Mouse (Mus musculus): ENCODE measurements at regions not wholly inside any gene's neighbourhood (a gene's known extent, or its start where the extent isn't known, plus 50 kb on each side); places are given as distances from the start of the nearest gene placed in this dataset.
A peak's percentile ranks its signal among the peaks of the same experiment; 100 is the strongest.
"Not testable (repeated sequence)": the region's sequence is repeated elsewhere in the genome, so short reads cannot be mapped to it uniquely, and the experiment has no call there.

- H3K9ac ChIP-seq (ENCODE audit: low read length); H3K4me2 ChIP-seq (ENCODE audit: low read length); H3K4me1 ChIP-seq (replicated peaks; ENCODE audit: control insufficient read depth, insufficient read depth, low read length); ATAC-seq (replicated peaks; ENCODE audit: low FRiP score, low TSS enrichment, low read depth); H3K36me3 ChIP-seq (ENCODE audit: control insufficient read depth, insufficient read depth, low read length); DNase-seq (ENCODE audit: low spot score); H3K4me3 ChIP-seq (ENCODE audit: low read depth, low read length); H3K27ac ChIP-seq (ENCODE audit: low read depth); H3K9me3 ChIP-seq (ENCODE audit: control insufficient read depth, low read length); H3K27me3 ChIP-seq (replicated peaks; ENCODE audit: control insufficient read depth, insufficient read depth, low read length): not testable (repeated sequence)
- WGBS, result 51% methylated on average over 5 of the region's 5 CpGs
These were observed 120.6 kb upstream of the Kctd3 start for GRCm38 (mm10) chr1:189128246-189128645.

DNA sequence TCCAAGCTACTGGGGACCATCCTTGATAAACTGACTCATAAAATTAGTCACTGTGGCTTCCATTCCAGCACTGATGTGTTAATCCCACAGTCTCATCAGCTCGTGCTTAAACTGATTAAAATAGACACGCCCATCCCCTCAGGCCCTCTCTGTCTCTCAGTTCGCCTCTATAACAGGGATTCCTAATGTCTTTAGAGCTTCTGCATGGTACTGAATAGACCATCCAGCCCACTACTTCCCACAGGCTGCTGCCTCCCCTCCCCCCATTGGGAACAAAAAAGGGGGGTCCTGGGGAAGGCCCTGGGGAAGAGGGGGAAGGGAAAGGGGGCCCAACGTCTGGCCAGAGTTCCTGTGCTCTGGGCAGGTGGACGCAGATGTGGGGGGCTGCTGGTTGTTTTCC, 119.7 kb upstream of the Kctd3 start:
- Histone ChIP-seq H3K27ac (ENCODE audit: low read depth) (no peak overlapping the region), H3K36me3 (ENCODE audit: control insufficient read depth, insufficient read depth, low read length) (no peaks in the 10 kb centered on the region), H3K4me1 (replicated peaks; ENCODE audit: control insufficient read depth, insufficient read depth, low read length) (no peaks in the 10 kb centered on the region), H3K9ac (ENCODE audit: low read length) (no peak overlapping the region), H3K4me2 (ENCODE audit: low read length) (no peak overlapping the region), H3K4me3 (ENCODE audit: low read depth, low read length) (no peak overlapping the region), H3K9me3 (ENCODE audit: control insufficient read depth, low read length) (no peaks in the 10 kb centered on the region), H3K27me3 (replicated peaks; ENCODE audit: control insufficient read depth, insufficient read depth, low read length) (no peaks in the 10 kb centered on the region)
- DNase-seq (ENCODE audit: low spot score) (no peak), ATAC-seq (replicated peaks; ENCODE audit: low FRiP score, low TSS enrichment, low read depth) (peak; percentile 47; the same call in 1 of the 2 replicates)
- WGBS, result 49% methylated on average over 5 of the region's 5 CpGs

GRCm38 (mm10) chr1:189119941-189120735, 112.5 kb upstream of the Kctd3 start:
- H3K36me3 ChIP-seq (ENCODE audit: control insufficient read depth, insufficient read depth, low read length), result no peaks in the 10 kb centered on the region
- H3K27ac ChIP-seq (ENCODE audit: low read depth), result no peak overlapping the region
- no peaks in the 10 kb centered on the region for H3K27me3 ChIP-seq (replicated peaks; ENCODE audit: control insufficient read depth, insufficient read depth, low read length)

DNA sequence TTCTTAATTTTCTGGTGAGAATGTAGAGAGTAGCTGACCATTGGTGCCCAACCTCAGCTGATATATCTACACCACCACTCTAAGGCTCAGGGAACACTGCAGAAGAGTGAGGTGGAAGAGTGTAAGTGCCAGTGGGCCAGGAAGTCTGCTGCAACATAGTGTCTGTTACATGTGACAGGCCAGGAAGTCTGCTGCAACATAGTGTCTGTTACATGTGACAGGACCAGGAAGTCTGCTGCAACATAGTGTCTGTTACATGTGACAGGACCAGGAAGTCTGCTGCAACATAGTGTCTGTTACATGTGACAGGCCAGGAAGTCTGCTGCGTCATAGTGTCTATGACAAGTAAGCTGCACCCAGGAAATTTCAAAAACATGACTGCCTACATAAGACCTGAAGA, 111.4 kb upstream of the Kctd3 start:
- not testable (repeated sequence) for H3K9ac ChIP-seq (ENCODE audit: low read length); H3K4me3 ChIP-seq (ENCODE audit: low read depth, low read length); H3K27ac ChIP-seq (ENCODE audit: low read depth); H3K9me3 ChIP-seq (ENCODE audit: control insufficient read depth, low read length); H3K4me1 ChIP-seq (replicated peaks; ENCODE audit: control insufficient read depth, insufficient read depth, low read length); H3K4me2 ChIP-seq (ENCODE audit: low read length); H3K27me3 ChIP-seq (replicated peaks; ENCODE audit: control insufficient read depth, insufficient read depth, low read length); H3K36me3 ChIP-seq (ENCODE audit: control insufficient read depth, insufficient read depth, low read length); ATAC-seq (replicated peaks; ENCODE audit: low FRiP score, low TSS enrichment, low read depth)
- peak; percentile 24 for DNase-seq (ENCODE audit: low spot score)
- WGBS, result 82% methylated on average over 1 of the region's 1 CpGs

More at GRCm38 (mm10) chr1:189119941-189120735, 112.5 kb upstream of the Kctd3 start:
- H3K4me3 ChIP-seq (ENCODE audit: low read depth, low read length), result no peak overlapping the region
- H3K4me1 ChIP-seq (replicated peaks; ENCODE audit: control insufficient read depth, insufficient read depth, low read length), result peaks cover 8% of the 10 kb centered on the region; the same call in 1 of the 2 replicates
- H3K9me3 ChIP-seq (ENCODE audit: control insufficient read depth, low read length), result no peaks in the 10 kb centered on the region
- WGBS, result 88% methylated on average over 6 of the region's 6 CpGs
- no peak overlapping the region for H3K9ac ChIP-seq (ENCODE audit: low read length)
- DNase-seq (ENCODE audit: low spot score) (peak; percentile 18), ATAC-seq (replicated peaks; ENCODE audit: low FRiP score, low TSS enrichment, low read depth) (no peak)
- H3K4me2 ChIP-seq (ENCODE audit: low read length), result no peak overlapping the region

GRCm38 (mm10) chr1:189118582-189118981, 110.9 kb upstream of the Kctd3 start:
- H3K9ac ChIP-seq (ENCODE audit: low read length), result no peak overlapping the region
- H3K4me3 ChIP-seq (ENCODE audit: low read depth, low read length), result no peak overlapping the region
- ATAC-seq (replicated peaks; ENCODE audit: low FRiP score, low TSS enrichment, low read depth) (no peak), DNase-seq (ENCODE audit: low spot score) (peak; percentile 31)
- 37% methylated on average over 5 of the region's 5 CpGs for WGBS
- H3K4me1 ChIP-seq (replicated peaks; ENCODE audit: control insufficient read depth, insufficient read depth, low read length), result peaks cover 8% of the 10 kb centered on the region; the same call in 1 of the 2 replicates
- H3K27me3 ChIP-seq (replicated peaks; ENCODE audit: control insufficient read depth, insufficient read depth, low read length), result no peaks in the 10 kb centered on the region
- H3K36me3 ChIP-seq (ENCODE audit: control insufficient read depth, insufficient read depth, low read length), result no peaks in the 10 kb centered on the region
- H3K27ac ChIP-seq (ENCODE audit: low read depth), result no peak overlapping the region
- no peak overlapping the region for H3K4me2 ChIP-seq (ENCODE audit: low read length)
- H3K9me3 ChIP-seq (ENCODE audit: control insufficient read depth, low read length), result no peaks in the 10 kb centered on the region

DNA sequence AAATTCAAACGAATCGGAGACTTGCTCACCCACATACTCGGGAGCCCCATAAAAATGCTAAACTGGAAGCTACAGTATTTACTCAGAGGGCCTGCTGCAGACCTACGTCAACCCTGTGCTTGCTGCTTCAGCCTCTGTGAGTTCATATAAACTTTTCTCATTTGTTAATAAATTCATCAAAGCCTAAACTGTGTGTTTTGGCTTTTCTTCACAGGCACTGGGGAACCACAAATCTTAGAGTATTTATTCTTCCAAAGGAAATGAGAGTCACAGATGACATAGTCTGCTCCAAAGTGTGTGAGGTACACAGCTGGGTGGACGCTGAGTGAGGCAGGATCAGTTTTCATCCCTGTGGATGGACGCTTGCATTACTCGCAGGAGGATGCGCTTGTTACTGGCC, 108.3 kb upstream of the Kctd3 start:
- Histone ChIP-seq H3K9me3 (ENCODE audit: control insufficient read depth, low read length) (no peaks in the 10 kb centered on the region), H3K4me1 (replicated peaks; ENCODE audit: control insufficient read depth, insufficient read depth, low read length) (peaks cover 10% of the 10 kb centered on the region; the same call in 1 of the 2 replicates), H3K27me3 (replicated peaks; ENCODE audit: control insufficient read depth, insufficient read depth, low read length) (no peaks in the 10 kb centered on the region), H3K36me3 (ENCODE audit: control insufficient read depth, insufficient read depth, low read length) (no peaks in the 10 kb centered on the region), H3K4me3 (ENCODE audit: low read depth, low read length) (no peak overlapping the region), H3K4me2 (ENCODE audit: low read length) (no peak overlapping the region), H3K27ac (ENCODE audit: low read depth) (peak overlapping the region; percentile 51), H3K9ac (ENCODE audit: low read length) (no peak overlapping the region)
- peak; percentile 44 for DNase-seq (ENCODE audit: low spot score)
- no peak for ATAC-seq (replicated peaks; ENCODE audit: low FRiP score, low TSS enrichment, low read depth)
- WGBS, result 40% methylated on average over 8 of the region's 8 CpGs

- 96% methylated on average over 1 of the region's 1 CpGs for WGBS
- H3K4me2 ChIP-seq (ENCODE audit: low read length), result no peak overlapping the region
- no peak overlapping the region for H3K9ac ChIP-seq (ENCODE audit: low read length)
- ATAC-seq (replicated peaks; ENCODE audit: low FRiP score, low TSS enrichment, low read depth), result no peak
- peaks cover 10% of the 10 kb centered on the region; the same call in 1 of the 2 replicates for H3K4me1 ChIP-seq (replicated peaks; ENCODE audit: control insufficient read depth, insufficient read depth, low read length)
- no peaks in the 10 kb centered on the region for H3K36me3 ChIP-seq (ENCODE audit: control insufficient read depth, insufficient read depth, low read length)
- H3K27me3 ChIP-seq (replicated peaks; ENCODE audit: control insufficient read depth, insufficient read depth, low read length), result no peaks in the 10 kb centered on the region
- no peak overlapping the region for H3K27ac ChIP-seq (ENCODE audit: low read depth)
- H3K9me3 ChIP-seq (ENCODE audit: control insufficient read depth, low read length), result no peaks in the 10 kb centered on the region
- DNase-seq (ENCODE audit: low spot score), result peak; percentile 35
- no peak overlapping the region for H3K4me3 ChIP-seq (ENCODE audit: low read depth, low read length)
These were observed 107.6 kb upstream of the Kctd3 start for GRCm38 (mm10) chr1:189115279-189115678.

GRCm38 (mm10) chr1:189108260-189109035, 100.8 kb upstream of the Kctd3 start:
- Histone ChIP-seq H3K27ac (ENCODE audit: low read depth) (peak overlapping the region; percentile 64), H3K27me3 (replicated peaks; ENCODE audit: control insufficient read depth, insufficient read depth, low read length) (no peaks in the 10 kb centered on the region), H3K4me3 (ENCODE audit: low read depth, low read length) (no peak overlapping the region), H3K4me2 (ENCODE audit: low read length) (peak overlapping the region; percentile 6; the same call in 1 of the 2 replicates), H3K36me3 (ENCODE audit: control insufficient read depth, insufficient read depth, low read length) (no peaks in the 10 kb centered on the region), H3K4me1 (replicated peaks; ENCODE audit: control insufficient read depth, insufficient read depth, low read length) (peaks cover 12% of the 10 kb centered on the region), H3K9me3 (ENCODE audit: control insufficient read depth, low read length) (no peaks in the 10 kb centered on the region), H3K9ac (ENCODE audit: low read length) (no peak overlapping the region)
- DNase-seq (ENCODE audit: low spot score), result peak; percentile 56
- 35% methylated on average over 8 of the region's 8 CpGs for WGBS
- no peak; the same call in 1 of the 2 replicates for ATAC-seq (replicated peaks; ENCODE audit: low FRiP score, low TSS enrichment, low read depth)
